Mouse (Mus musculus): ENCODE measurements at regions not wholly inside any gene's neighbourhood (a gene's known extent, or its start where the extent isn't known, plus 50 kb on each side); places are given as distances from the start of the nearest gene placed in this dataset.

- TF ChIP-seq CTCF (IDR thresholded peaks at IDR 0.05) (no peak), EP300 (IDR thresholded peaks at IDR 0.05) (no peak)
Observed at GRCm38 (mm10) chr13:46173103-46173502, 100.4 kb upstream of the Stmnd1 start.

Measured in lung, postnatal 0 days (tissue).